In the genomic region with DNA sequence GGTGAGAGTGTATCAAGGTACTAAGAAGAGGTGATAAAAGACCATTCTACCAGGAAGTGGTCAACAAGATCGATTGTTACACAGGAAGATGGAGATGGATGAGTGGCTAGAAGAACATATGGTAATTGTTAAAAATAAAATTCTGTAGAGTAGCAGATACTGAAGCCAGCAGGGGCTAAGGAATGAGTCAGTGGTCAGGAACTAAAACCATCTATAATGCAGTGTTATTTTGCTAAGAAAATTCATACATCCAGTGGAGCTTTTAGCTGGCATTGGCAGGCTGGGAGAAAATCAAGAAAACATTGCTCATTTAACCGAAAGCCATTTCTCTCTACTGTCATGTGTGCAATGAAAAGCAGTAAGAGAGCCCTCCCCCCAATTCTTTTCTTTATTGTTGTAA, we compare ENCODE assay signal across 26 mouse cellular contexts.
"Had no signal": no experiment of that assay in that cellular context is flagged by ENCODE, and none has a peak within 500 bp of the region (broad histone marks: within the 10 kb centered on the region; RNA-seq: fewer than 3 reads in every experiment).

No protein-coding gene starts in this region.

- H3K4me3 ChIP-seq: embryonic facial prominence, embryonic 10.5 days; embryonic facial prominence, embryonic 12.5 days; embryonic facial prominence, embryonic 13.5 days; embryonic facial prominence, embryonic 15.5 days; erythroblast, embryonic 14.5 days; forebrain, embryonic 10.5 days; forebrain, embryonic 12.5 days; forebrain, embryonic 13.5 days; forebrain, embryonic 15.5 days; gastrocnemius, adult 2 months; heart, adult 2 months had no signal

- H3K36me3 ChIP-seq: embryonic facial prominence, embryonic 10.5 days; embryonic facial prominence, embryonic 12.5 days; embryonic facial prominence, embryonic 13.5 days; embryonic facial prominence, embryonic 15.5 days; forebrain, embryonic 10.5 days; forebrain, embryonic 12.5 days; forebrain, embryonic 15.5 days had no signal

- H3K9me3 ChIP-seq: embryonic facial prominence, embryonic 10.5 days; embryonic facial prominence, embryonic 12.5 days; embryonic facial prominence, embryonic 13.5 days; embryonic facial prominence, embryonic 15.5 days; forebrain, embryonic 10.5 days; forebrain, embryonic 12.5 days; forebrain, embryonic 13.5 days; forebrain, embryonic 15.5 days had no signal

- H3K27ac ChIP-seq: embryonic facial prominence, embryonic 10.5 days; embryonic facial prominence, embryonic 12.5 days; embryonic facial prominence, embryonic 13.5 days; embryonic facial prominence, embryonic 15.5 days; forebrain, embryonic 10.5 days; forebrain, embryonic 12.5 days; forebrain, embryonic 13.5 days; forebrain, embryonic 15.5 days; gastrocnemius, adult 2 months; heart, adult 2 months had no signal

- H3K4me2 ChIP-seq: embryonic facial prominence, embryonic 12.5 days; embryonic facial prominence, embryonic 13.5 days; embryonic facial prominence, embryonic 15.5 days; forebrain, embryonic 12.5 days; forebrain, embryonic 13.5 days; forebrain, embryonic 15.5 days had no signal

- H3K9ac ChIP-seq: embryonic facial prominence, embryonic 12.5 days; embryonic facial prominence, embryonic 13.5 days; embryonic facial prominence, embryonic 15.5 days; forebrain, embryonic 12.5 days; forebrain, embryonic 13.5 days; forebrain, embryonic 15.5 days; forebrain, postnatal 0 days had no signal

- DNase-seq: cerebellum, adult 9-10 months; cerebellum, adult 9-11 months; cerebellum, postnatal 10 days; cerebellum, postnatal 14 days; cerebellum, postnatal 25 days; cerebellum, postnatal 36 days; embryo, embryonic 11 days; forebrain, postnatal 0 days; gastrocnemius, adult 2 months; gastrocnemius, postnatal 10 days; gastrocnemius, postnatal 14 days; gastrocnemius, postnatal 25 days; gastrocnemius, postnatal 36 days; heart, adult 18-20 months; heart, adult 2 months had no signal

- H3K27me3 ChIP-seq: embryonic facial prominence, embryonic 12.5 days; embryonic facial prominence, embryonic 13.5 days; embryonic facial prominence, embryonic 15.5 days; forebrain, embryonic 12.5 days; forebrain, embryonic 13.5 days; forebrain, embryonic 15.5 days had no signal

- ATAC-seq: forebrain, embryonic 13.5 days; forebrain, embryonic 14.5 days; forebrain, embryonic 15.5 days; forebrain, embryonic 16.5 days; forebrain, postnatal 0 days had no signal

- H3K4me1 ChIP-seq: embryonic facial prominence, embryonic 10.5 days; embryonic facial prominence, embryonic 12.5 days; embryonic facial prominence, embryonic 13.5 days; embryonic facial prominence, embryonic 15.5 days; forebrain, embryonic 10.5 days; forebrain, embryonic 12.5 days had no signal
